Mouse (Mus musculus): ENCODE data around the gene Nipal3. TPM values are rescaled to one million over a fixed set of nuclear protein-coding genes. Genes with fewer than 3 reads are reported as not detected.

Nipal3 gene
- polyA plus RNA-seq, 1 experiment from 2014 or later, result 6.6 TPM

GRCm38 (mm10) chr4:135436291-135436690, 58.5 kb downstream of the Nipal3 start:
- peak; percentile 51 for DNase-seq (ENCODE audit: low spot score)

- DNase-seq (ENCODE audit: low spot score), result no peak
Observed at GRCm38 (mm10) chr4:135434395-135434789, 60.4 kb downstream of the Nipal3 start.

GRCm38 (mm10) chr4:135433443-135434394, 61.1 kb downstream of the Nipal3 start, which contains the start of gene Rcan3:
Gene Rcan3 (minus strand): TSS chr4:135433853.
- peak; percentile 90 for DNase-seq (ENCODE audit: low spot score)

GRCm38 (mm10) chr4:135433086-135433442, 61.8 kb downstream of the Nipal3 start:
- no peak for DNase-seq (ENCODE audit: low spot score)

- DNase-seq (ENCODE audit: low spot score), result no peak
Observed at GRCm38 (mm10) chr4:135429990-135430760, 64.7 kb downstream of the Nipal3 start.

GRCm38 (mm10) chr4:135429383-135429782, 65.5 kb downstream of the Nipal3 start:
- no peak for DNase-seq (ENCODE audit: low spot score)

GRCm38 (mm10) chr4:135426587-135426986, 68.3 kb downstream of the Nipal3 start:
- DNase-seq (ENCODE audit: low spot score), result peak; percentile 69

- DNase-seq (ENCODE audit: low spot score), result no peak
Observed at GRCm38 (mm10) chr4:135425625-135426024, 69.2 kb downstream of the Nipal3 start.

GRCm38 (mm10) chr4:135420961-135421360, 73.9 kb downstream of the Nipal3 start:
- no peak for DNase-seq (ENCODE audit: low spot score)

- DNase-seq (ENCODE audit: low spot score), result no peak
Observed at GRCm38 (mm10) chr4:135420416-135420815, 74.4 kb downstream of the Nipal3 start.

- DNase-seq (ENCODE audit: low spot score), result no peak
Observed at GRCm38 (mm10) chr4:135419996-135420395, 74.8 kb downstream of the Nipal3 start.

- DNase-seq (ENCODE audit: low spot score), result peak; percentile 39
Observed at GRCm38 (mm10) chr4:135416367-135416766, 78.5 kb downstream of the Nipal3 start.

GRCm38 (mm10) chr4:135413491-135413890, 81.3 kb downstream of the Nipal3 start:
- no peak for DNase-seq (ENCODE audit: low spot score)

GRCm38 (mm10) chr4:135411633-135412032, 83.2 kb downstream of the Nipal3 start:
- peak; percentile 78 for DNase-seq (ENCODE audit: low spot score)

- DNase-seq (ENCODE audit: low spot score), result no peak
Observed at GRCm38 (mm10) chr4:135406180-135406579, 88.7 kb downstream of the Nipal3 start.

GRCm38 (mm10) chr4:135404916-135405315, 89.9 kb downstream of the Nipal3 start:
- no peak for DNase-seq (ENCODE audit: low spot score)

GRCm38 (mm10) chr4:135404048-135404447, 90.8 kb downstream of the Nipal3 start:
- no peak for DNase-seq (ENCODE audit: low spot score)

GRCm38 (mm10) chr4:135401881-135402280, 93.0 kb downstream of the Nipal3 start:
- DNase-seq (ENCODE audit: low spot score), result no peak

- no peak for DNase-seq (ENCODE audit: low spot score)
Observed at GRCm38 (mm10) chr4:135397991-135398390, 96.8 kb downstream of the Nipal3 start, which contains the start of gene Ncmap. Gene Ncmap (minus strand): TSS chr4:135398227.

- no peak for DNase-seq (ENCODE audit: low spot score)
Observed at GRCm38 (mm10) chr4:135397551-135397950, 97.3 kb downstream of the Nipal3 start.

- no peak for DNase-seq (ENCODE audit: low spot score)
Observed at GRCm38 (mm10) chr4:135396303-135396702, 98.5 kb downstream of the Nipal3 start.
